In the genomic region with DNA sequence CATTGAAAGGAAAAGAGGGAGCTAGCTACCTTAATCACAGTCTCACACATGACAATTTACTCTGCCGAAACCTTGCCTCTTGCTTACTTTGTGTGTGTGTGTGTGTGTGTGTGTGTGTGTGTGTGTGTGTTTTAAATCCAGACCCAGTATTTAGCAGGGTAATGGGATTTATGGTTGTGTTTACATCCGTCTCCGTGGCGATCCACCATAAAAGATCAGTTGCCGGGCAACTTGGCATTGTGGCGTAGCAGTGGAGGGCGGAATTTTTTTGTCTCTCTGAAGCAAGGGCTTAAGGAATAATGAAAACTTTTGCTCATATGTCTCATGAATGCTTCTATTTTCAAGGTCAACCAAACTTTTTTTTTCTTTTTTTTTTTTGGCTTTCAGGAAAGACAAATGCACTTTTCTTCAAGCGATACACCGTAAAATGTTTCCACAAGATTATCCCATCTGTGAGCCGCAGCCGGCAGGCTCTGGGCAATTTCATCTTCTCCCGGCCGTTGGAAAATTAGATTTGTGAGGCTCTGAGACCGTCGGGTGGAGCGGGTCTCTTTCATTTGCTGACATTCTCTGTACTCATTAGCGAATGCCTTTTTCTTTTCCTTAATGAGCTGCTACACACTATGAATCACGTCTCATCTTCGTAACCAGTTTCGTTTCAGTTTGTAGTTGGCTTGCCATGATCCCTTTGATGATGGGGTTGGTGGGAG, we compare ENCODE assay signal across 8 mouse cellular contexts. TPM values are rescaled to one million over a fixed set of nuclear protein-coding genes. Genes with fewer than 3 reads are reported as not detected.
A peak's percentile ranks its signal among the peaks of the same experiment; 100 is the strongest.
DNase-seq lines count a peak whose midpoint lies in the region; ATAC-seq lines count a peak whose summit lies in the region.

No protein-coding gene starts in this region.

- H3K36me3 ChIP-seq in midbrain, embryonic 14.5 days (ENCODE audit: control insufficient read depth, insufficient read depth, low read length): no peaks in the 10 kb centered on the region

- H3K27me3 ChIP-seq in midbrain, embryonic 14.5 days (ENCODE audit: control insufficient read depth, insufficient read depth, low read length): peaks cover 25% of the 10 kb centered on the region; the same call in 1 of the 2 replicates

- peak; percentile 75; the same call in 1 of the 2 replicates for ATAC-seq in midbrain, embryonic 14.5 days (ENCODE audit: low FRiP score, low TSS enrichment)
- ATAC-seq in inflammation-experienced regulatory T-cells, adult 6 months: no peak

- no peak overlapping the region; the same call in 1 of the 2 replicates for H3K9ac ChIP-seq in midbrain, embryonic 14.5 days (replicated peaks; ENCODE audit: low read length)

- H3K4me2 ChIP-seq in midbrain, embryonic 14.5 days (ENCODE audit: low read length): peak overlapping the region; percentile 46

- 4% methylated on average over 20 of the region's 20 CpGs for WGBS in midbrain, embryonic 14.5 days

- H3K4me1 ChIP-seq in midbrain, embryonic 14.5 days (ENCODE audit: control insufficient read depth, insufficient read depth, low read length): no peaks in the 10 kb centered on the region

- H3K9me3 ChIP-seq in midbrain, embryonic 14.5 days (ENCODE audit: control insufficient read depth, low read length): no peaks in the 10 kb centered on the region

- DNase-seq in kidney, postnatal 4 days: peak; percentile 18 to 22
- no peak for DNase-seq in kidney, adult 9 months
- DNase-seq in embryo, embryonic 11 days: peak; percentile 83
- DNase-seq in forelimb bud, embryonic 11.5 days (ENCODE audit: low read depth, low spot score): peak; percentile 82
- DNase-seq in midbrain, embryonic 14.5 days: peak; percentile 84
- DNase-seq in gastrocnemius, postnatal 4 days (ENCODE audit: low spot score in 2 of 2): no peak
- no peak for DNase-seq in spleen, postnatal 10 days (ENCODE audit: low spot score in 2 of 2)

- 0 out of 2 replicates have a peak overlapping the region, but pooled peaks have one; percentile 32 for H3K27ac ChIP-seq in midbrain, embryonic 14.5 days (replicated peaks; ENCODE audit: low read depth, low read length)

- H3K4me3 ChIP-seq in midbrain, embryonic 14.5 days (replicated peaks; ENCODE audit: low read depth, low read length): peak overlapping the region; percentile 22

RNA-seq across cellular contexts. Expression of a gene that starts 53.9 kb away (rescaled TPM):
- polyA plus RNA-seq in midbrain, embryonic 14.5 days (2014; fragmentation: Nextera tagmentation; extraction: Ambion mirVana): 17.4 and 17.8 TPM in 2 replicates
- 10 to 100 TPM; 23.4 to 24.1 TPM for total RNA-seq in gastrocnemius, postnatal 4 days (2021)
- polyA plus RNA-seq in inflammation-experienced regulatory T-cells, adult 6 months (2017; shearing (Covaris generic)): 10 to 100 TPM in 2 of 3 experiments, 1 to 10 TPM in 1; 9.5 to 13.2 (median 12.1) TPM

Comparison
In these comparisons a context has a peak if more than half of its experiments do, and no peak if none do; other contexts are left out.
1. DNase-seq: peak in kidney, postnatal 4 days (2 of 2), embryo, embryonic 11 days (single experiment), forelimb bud, embryonic 11.5 days (single experiment) and midbrain, embryonic 14.5 days (single experiment); none in kidney, adult 9 months (single experiment), gastrocnemius, postnatal 4 days (0 of 2) and spleen, postnatal 10 days (0 of 2).